Mouse (Mus musculus) left cerebral cortex, postnatal 14 days (tissue): ENCODE measurements around the gene Prkcb. TPM values are rescaled to one million over a fixed set of nuclear protein-coding genes. Genes with fewer than 3 reads are reported as not detected.

Source experiments
- DNase-seq, 2 experiments: peaks; one replicate each; pipeline ENCODE4 v3.0.0; 2021 to 2022; ENCODE audit warnings: low spot score in 2 of 2, mixed read lengths in 1 of 2
- intact Hi-C: fragments of 180-260 bp; cut with DNase I; formaldehyde crosslinking; loops from one replicate; pipeline ENCODE4 v1.15.1; 2025
- total RNA-seq, 2 experiments: library from RNA; stranded (reverse); gene quantifications; 2 replicates each; pipeline ENCODE4 v1.2.3; 2021

The Prkcb gene
- total RNA-seq, 2 experiments from 2014 or later: 894 to 958 TPM

DNA sequence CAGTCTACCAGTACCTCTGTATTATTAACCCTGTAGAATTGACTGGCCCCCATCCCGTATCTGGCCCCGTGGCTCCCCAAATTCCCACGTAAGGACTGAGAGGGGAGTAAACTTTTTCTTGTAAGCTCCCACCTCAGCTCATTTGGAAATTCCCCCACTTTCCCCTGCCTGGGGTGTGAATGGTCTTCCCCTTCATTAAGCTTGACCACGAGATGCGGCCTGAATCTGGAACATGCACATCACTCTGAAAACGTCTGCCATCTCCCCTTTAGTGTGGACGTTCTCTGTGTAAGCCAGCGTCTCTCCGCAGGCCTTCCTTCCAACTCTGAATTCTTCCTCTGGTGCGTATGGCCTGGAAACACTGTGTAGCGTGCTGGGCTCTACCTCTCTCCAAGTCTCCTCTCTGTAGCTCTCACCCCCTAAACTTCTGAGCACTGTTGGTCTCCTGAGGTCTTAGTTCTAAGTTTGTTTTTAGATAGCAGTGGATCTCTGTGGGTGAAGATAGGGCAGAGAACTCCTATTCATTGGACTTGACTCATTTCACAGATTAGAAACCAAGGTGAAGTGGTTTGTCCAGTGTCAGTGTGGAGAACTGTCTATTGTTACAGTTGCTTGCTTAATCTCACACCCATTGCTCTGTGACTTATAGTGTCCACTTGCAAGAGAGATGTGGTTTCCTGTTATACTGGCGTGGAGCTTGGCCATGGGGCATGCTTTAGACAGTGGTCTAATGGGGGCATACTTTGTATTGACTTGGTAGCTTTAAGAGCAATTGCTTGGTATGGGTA, 25.3 kb downstream of the Prkcb start:
- intact Hi-C loops: no loop called here

GRCm38 (mm10) chr7:122315720-122316331, 27.3 kb downstream of the Prkcb start:
- no peak for DNase-seq
- intact Hi-C loops: no loop called here

More for the DNA sequence above, 25.3 kb downstream of the Prkcb start:
- DNase-seq: no peak

DNA sequence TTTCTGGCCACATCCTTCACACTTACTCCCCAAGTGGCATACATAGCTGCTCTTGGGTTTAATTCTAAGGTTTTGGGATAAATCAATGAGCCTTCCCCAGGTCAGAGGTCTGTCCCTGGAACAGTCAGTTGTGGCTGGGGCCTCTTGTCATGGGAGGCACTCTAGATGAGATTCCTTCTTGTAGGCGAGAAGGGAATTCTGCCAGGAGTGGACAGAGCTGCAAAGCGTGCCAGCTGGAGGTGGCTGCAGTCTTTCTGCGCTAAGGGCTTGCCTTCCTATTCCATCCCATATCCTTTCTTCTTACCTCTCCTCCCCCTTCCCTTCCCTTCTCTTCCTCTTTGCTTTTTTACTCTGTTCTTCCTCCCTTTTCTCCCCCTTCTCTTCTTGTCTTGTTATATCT, 28.1 kb downstream of the Prkcb start:
- no peak for DNase-seq
- intact Hi-C loops: no loop called here

DNA sequence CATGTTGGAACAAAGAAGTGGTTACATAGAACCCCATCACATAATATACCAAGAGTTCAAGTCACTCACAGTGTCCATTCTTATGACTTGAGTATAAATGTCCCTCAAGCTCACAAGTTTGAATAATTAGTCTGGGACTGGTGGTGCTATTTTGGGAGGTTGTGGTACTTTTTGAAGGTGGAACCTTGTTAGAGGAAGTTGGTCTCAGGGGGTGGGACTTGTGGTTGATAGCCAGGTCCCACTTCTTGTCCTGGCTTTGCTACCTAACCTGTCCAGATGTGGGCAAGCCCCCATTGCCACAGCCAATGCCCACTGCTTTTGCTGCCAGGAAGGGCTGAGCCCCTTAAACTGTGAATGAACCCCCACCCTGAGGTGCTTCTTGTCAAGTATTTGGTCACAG, 28.9 kb downstream of the Prkcb start:
- intact Hi-C loops: no loop called here
- no peak for DNase-seq

DNA sequence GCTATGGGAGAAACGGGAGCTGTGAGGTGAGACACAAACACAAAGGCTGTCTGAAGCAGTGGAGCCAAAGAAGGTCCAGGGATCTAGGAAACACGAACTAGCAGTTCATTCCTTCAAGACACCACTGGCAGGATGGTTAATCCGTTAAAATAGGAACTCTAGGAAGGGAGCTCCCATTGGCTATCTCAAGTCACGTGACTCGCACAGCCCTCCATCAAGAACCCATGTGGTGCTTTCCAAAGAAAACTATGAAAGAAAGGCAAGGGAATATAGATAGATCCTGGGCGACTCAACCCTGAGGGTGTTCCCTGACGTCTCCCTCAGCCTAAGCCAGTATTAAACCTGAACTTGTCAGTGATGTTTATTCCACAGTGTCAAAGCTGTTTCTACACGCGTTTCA, 31.0 kb downstream of the Prkcb start:
- DNase-seq: no peak
- intact Hi-C loops: no loop called here

GRCm38 (mm10) chr7:122320843-122321544, 32.4 kb downstream of the Prkcb start:
- intact Hi-C loops: no loop called here
- no peak for DNase-seq

GRCm38 (mm10) chr7:122322038-122322690, 33.6 kb downstream of the Prkcb start:
- no peak for DNase-seq
- intact Hi-C loops: no loop called here

DNA sequence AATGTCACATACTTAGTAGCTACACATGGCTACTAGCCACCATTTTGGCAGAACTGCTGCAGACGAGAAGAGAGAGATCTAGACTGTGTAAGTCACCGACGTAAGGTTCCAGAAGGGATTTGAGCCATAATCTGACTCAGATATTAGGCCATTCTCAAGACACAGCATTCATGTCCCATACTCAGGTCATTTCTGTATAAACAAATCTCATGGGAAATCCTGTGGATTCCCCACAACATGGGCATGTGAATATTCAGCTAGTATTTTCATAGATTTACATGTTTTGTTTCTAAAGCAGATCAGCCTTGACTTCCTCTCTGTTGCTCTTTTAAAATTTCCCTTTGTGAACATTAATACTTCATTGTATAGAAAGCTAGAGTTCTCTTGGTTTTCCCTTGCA, 39.4 kb downstream of the Prkcb start:
- intact Hi-C loops: no loop called here
- DNase-seq: no peak

DNA sequence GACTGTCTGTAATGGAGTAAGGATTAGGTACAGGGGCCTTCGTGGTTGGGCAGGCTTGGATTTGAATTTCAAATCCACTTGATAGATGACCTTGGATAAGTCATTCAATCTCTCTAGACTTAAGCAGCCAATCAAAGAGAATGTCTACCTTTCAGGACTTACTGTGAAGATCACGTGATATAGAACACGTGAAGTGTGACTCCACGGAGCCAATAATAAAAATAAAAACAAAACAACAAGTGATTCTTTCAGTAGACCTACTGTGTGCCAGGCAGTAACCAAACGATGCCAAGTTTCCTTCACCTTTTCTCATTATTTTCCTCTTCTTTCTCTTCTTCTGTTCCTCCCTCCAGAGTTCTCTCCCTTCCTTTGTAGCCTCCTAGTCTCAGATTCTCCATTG, 39.9 kb downstream of the Prkcb start:
- intact Hi-C loops: no loop called here
- no peak for DNase-seq

- DNase-seq: peak in 1 of 2 experiments; percentile 47
- intact Hi-C loops: no loop called here
Measured at GRCm38 (mm10) chr7:122329588-122329987, 41.0 kb downstream of the Prkcb start.

DNA sequence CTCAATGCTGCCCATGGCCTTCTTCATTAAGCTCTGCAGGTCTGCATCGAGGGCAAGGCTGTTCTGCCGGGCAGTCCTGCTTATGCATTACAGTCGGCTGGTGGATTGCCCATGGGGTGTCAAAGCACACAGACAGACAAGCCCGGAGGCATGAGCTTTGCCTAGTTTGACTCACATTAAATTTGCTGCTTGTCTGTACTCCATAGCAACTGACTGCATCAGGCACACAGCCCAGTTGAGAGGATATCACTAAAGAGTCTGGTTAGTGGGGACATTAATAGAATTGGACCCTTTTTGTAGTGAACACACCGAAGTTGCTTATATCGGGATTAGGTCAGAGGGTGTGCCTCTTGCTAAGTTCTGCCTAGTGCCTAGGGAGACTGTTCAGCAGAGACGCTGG, 45.1 kb downstream of the Prkcb start:
- no peak for DNase-seq

GRCm38 (mm10) chr7:122337302-122337701, 48.8 kb downstream of the Prkcb start:
- DNase-seq: no peak
- intact Hi-C loops: no loop called here

More for the DNA sequence above, 45.1 kb downstream of the Prkcb start:
- intact Hi-C loops: no loop called here

GRCm38 (mm10) chr7:122338055-122338454, 49.5 kb downstream of the Prkcb start:
- intact Hi-C loops: no loop called here

DNA sequence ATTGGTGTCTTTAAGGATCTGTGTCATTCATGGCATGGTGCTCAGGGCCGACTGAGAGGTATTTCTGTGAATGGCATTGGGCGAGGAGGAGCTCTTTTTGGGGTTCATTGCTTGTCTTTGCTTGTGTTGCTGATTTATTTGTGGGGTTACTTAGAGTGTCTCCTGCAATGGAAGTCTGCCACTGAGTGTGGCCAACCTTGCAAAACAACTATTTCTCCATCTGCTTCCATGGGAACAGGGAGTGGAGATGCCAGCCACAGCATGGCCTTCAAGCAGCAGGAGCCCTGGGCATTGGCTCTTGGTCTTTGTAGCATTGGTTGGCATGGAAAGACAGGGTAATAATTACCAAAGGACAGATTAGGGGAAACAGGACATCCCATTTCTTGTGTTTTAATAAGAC, 50.9 kb downstream of the Prkcb start:
- intact Hi-C loops: no loop called here
- no peak for DNase-seq

More at GRCm38 (mm10) chr7:122338055-122338454, 49.5 kb downstream of the Prkcb start:
- peak in 1 of 2 experiments; percentile 63 for DNase-seq

GRCm38 (mm10) chr7:122341813-122342212, 53.3 kb downstream of the Prkcb start:
- no peak for DNase-seq
- intact Hi-C loops: loop anchor here (5.0 kb wide), 1 partner anchor 50 kb away; no protein-coding TSS in a partner anchor

GRCm38 (mm10) chr7:122344656-122345055, 56.1 kb downstream of the Prkcb start:
- intact Hi-C loops: loop anchor here (5.0 kb wide), 1 partner anchor 52 kb away; no protein-coding TSS in a partner anchor

DNA sequence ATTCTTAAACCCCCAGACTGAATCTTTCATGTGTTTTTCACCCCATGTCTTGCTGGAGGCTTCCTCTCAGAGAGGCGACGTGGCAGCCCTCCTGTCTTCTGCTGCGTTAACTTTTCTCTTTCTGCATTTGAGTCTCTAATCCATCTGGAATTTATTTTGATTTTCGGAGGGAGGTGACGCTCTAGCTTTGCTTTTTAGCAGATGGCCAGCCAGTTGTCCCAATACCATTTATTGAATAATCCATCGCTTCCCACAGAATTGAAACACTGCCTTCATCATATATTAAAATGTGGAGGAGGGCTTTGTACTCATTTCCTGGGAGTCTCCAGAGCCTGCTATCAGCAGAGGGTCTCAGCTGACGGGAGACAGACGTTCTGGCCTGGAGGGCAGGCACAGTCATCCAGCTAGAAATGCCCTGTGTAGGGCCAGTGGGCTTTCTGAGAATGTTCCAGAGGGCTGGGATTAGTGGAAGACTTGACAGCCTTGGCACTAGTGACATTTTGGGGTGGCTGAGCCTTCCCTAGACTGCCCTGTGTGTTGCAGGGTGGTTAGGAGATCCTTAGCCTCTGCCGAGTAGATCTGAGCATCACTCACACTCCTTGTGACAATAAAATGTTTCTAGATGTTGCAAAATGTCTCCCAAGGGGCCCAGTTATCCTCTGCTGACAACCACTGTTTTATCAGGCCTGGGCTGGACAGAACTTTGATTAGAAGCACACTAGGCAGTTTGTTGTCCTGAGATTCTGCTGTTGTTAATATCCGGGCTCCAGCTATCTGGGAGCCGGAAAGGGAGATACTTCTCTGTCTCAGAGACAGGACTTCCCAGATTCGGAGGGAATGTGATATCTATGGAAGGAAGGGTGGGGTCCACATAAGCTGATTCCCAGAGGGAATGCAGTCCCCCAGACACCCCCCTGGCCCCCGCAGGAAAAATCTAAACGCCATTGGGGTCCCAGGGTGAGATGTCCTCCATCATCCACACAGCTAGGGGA, 58.0 kb downstream of the Prkcb start:
- intact Hi-C loops: no loop called here
- DNase-seq: no peak

More at GRCm38 (mm10) chr7:122344656-122345055, 56.1 kb downstream of the Prkcb start:
- peak in 1 of 2 experiments; percentile 67 for DNase-seq

DNA sequence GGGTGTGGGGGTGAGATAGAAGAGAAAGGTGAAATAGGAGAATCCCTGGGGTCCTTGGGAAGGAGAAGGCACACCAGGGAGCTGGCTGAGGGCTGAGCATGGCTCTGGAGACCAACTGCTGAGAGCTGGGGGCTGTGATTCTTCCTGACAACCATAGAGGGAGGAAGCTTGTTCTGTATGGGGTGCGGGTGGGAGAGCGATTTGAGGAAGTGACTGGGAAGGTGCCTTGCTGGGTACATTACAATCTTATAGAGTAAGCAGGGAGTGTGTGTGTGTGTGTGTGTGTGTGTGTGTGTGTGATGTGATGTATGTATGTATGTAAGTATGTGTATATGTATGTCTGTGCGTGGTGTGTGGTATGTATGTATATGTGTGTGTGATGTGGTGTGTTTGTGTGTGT, 58.9 kb downstream of the Prkcb start:
- intact Hi-C loops: no loop called here
- no peak for DNase-seq
